Mouse (Mus musculus) embryo, embryonic 10 days (tissue): ENCODE measurements at regions not wholly inside any gene's neighbourhood (a gene's known extent, or its start where the extent isn't known, plus 50 kb on each side); places are given as distances from the start of the nearest gene placed in this dataset.

ENCODE experiments used
- DNase-seq: peaks from one replicate; pipeline ENCODE4 v3.0.0-alpha.2; 2015; ENCODE audit warnings: low spot score

DNA sequence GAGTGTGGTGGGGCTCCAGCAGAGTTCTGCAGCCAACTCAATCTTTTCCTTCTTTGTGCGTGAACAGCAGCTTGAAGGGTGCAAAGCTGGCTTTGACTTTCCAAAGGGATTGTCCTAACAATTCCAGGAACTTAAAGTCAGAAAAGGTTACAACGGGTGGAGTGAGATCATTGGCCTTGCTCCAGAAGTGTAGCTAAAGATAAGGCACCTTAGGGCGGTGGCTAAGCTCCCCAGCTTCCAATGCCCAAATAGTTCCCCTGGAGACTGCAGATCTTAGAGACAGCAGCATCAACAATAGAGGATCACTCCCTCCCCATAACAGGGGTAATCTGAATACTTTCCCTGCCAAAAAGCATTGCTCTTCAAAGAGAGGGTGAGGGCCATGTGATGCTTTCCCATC is 62.3 kb upstream of the Cd93 start:
- no peak for DNase-seq

DNA sequence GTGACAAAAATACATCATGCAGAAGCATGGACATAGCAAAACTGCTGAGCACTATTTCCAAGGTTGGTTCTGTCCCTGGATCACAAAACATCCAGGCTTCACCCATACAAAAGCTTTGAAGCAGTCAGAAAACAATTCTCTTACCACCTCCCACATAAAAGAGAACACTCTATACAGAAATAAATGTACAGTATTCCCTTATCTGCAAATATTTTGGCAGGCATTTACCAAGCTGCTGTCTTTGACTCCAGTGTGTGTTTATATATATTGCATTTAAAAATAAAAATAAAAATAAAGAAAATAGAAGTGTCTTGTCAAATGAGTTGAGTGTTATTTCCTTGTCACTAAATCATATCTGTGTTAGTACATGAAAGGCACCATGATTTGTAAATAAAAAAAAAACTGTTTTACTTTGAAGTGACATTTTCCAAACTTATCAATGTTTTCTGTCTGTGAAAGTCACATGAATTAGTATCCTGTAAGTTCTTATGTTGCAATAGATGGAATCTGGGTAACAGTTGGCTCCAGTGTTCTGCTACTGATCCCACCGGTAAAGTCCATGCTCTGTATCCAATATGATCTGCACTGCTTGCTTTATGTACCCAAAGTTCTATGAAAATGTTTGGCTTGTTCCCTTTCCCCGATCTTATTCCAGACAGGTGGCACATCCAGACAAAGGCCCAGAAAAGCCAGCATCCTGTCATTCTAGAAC is 59.9 kb upstream of the Cd93 start:
- no peak for DNase-seq

DNA sequence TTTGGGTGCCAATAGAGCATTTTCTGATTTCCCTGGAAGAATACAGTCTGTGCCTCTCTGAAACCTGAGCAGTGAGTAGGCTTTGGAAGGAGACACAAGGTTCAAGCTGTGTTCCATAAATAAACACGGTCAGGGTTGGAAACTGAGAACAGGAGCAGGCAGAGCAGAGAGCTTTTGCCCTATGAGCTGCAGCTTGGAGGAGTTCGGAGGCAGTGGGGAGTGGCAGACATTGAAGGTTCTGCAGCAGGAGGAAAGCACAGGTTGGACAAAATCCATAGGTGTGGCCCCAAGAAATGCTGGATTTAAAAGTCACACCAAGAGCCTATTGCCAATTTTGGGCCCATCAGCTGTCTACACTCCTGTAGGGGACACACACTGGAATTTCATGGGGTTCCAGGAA is 59.0 kb upstream of the Cd93 start:
- DNase-seq: no peak

DNA sequence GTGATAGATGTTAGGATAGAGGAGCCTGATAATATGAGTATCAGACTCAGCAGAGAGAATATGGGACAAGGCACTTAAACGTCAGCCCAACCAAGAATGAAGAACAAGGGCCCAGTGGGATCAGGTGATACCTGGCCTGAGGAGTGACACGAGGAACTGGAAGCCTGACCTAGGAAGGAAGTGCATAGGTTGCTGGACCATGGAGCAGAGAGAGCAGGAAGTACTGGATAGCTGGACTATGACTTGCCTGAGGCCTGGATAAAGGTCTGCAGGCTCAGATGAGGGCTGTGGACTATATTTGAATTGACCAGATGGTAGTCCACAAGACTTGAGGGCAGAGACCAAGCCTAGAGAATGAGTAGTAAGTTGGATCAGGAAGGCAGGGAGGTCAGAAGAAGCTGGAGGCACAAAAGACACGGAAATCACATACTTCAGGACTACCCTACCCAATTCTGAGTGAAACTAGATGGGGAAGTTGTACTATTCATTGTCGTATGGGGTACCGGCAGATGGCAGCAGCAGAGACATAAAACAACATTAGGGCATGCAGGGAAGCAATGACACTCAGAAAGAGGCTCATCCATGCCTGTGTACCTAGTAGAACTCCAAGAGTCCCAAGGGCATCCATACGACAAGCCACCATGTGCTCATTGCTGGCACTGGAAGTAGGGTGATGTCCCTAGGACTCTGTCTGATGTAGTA is 57.0 kb upstream of the Cd93 start:
- no peak for DNase-seq

DNA sequence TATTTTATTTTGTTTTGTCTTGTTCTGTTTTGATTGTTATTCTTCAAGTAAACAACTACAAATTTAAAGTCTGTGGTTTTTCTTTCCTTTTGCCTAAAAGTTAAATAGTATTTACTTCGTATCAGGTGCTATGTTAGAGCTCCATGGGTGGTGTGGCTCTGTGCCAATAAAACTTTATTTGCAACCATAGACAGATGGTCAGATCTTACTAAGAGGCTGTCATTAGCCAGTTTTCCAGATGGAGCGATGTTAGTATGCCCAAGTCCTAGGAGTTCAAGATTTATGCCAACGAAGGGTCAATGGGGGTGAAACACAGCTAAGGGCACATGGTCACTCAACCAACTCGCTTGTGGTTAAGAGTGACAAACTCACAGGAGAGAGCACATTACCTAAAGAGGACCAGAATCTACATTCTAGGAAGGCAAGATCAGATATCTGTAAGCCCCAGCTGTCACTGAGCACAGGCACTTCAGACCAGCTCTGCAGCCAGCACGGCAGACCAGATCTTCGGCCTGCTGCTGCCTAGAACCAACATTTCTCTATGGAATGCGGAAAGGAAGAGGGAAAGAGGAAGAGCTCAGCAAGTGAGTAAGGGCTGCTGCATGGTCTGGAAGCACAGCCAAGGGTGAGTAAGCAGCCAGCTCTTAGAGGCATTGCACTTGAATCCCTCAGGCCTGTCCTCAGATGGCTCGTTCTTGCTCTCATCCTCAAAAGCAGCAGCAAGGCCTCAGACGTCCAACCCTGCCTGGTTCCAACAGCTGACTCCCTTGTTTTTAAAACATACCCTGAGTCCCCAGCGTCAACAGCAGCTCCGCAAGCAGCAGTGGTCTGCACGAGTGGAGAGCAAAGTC is 54.3 kb upstream of the Cd93 start:
- no peak for DNase-seq

DNA sequence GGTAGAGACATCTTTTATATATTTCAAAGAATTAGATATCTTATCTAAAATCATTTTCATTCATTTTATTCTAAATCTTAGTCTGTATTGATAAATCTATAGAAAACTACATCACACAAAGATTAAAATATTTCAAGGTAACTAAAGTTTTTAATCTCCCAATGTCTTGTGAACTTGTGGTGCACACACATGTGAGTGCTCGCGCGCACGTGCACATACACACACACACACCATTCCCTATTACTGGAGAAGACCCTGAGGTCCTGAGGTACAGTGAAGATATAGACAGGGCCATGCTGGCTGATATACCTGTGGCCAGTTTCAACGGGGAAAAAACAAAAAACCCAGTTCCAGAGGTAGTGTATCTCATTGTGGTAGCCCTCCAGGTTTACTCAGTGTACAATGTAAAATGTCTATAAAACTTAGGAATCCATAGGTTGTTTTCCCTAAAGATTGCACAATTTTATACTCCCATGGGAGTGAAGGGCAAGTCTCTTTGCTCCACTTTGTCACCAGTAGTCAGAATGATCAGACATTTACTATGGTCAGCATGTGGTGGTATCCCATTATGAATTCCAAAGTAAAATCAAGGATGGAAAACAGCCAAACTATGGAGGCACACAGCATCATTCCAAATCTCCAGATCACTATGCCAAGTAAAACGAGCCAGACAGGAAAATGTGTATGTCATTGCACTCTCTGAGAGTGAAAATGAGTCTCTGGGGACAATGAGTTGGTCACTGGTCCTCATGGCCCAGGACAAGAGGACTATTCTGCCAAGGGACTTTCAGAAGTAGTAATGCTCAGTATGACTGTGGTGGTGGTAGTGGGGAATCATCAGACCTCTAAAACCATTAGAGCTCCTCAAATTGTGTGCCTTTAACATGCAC is 53.0 kb upstream of the Cd93 start:
- DNase-seq: no peak

DNA sequence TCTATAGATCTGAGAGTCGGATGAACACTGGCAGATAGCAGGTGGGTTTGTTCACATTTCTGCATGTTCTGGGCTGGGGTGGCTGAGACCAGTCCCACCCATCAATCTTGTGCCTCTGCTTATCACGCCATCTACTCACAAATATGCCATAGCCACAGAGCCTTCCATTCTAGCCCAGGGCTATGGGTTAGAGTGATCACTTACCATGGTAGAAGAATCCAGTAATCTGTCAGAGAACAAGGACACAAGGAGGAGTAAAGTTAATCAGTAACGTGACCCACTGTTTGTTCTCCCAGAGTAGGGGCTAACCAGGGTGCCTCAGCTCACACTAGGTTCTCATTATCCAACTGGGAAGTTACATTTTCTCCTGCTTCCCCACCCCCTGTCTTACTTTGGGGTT is 52.1 kb upstream of the Cd93 start:
- DNase-seq: no peak

DNA sequence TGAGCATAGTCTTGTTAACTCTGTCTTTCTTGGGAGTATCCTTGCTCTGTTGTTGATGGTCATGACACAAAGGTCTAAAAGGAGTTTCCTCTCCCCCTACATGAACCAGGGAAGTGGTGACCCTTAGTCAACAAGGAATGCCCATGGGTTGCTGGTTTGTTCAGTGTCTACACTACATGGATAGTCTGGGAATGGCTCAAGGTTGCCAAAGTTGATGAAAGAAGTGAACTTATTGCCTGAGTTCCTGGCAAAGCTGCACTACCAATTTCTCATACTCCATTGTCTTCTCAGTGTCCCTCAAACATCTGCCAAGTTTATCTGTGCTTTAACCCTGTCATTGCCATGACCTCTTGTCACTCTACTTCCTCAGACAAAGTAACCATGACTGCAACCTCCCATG is 49.9 kb upstream of the Cd93 start:
- DNase-seq: no peak
